Mouse (Mus musculus): Measurements from ENCODE around the gene Asic4. TPM values are rescaled to one million over a fixed set of nuclear protein-coding genes. Genes with fewer than 3 reads are reported as not detected.

Gene Asic4
- polyA plus RNA-seq, 1 experiment from 2014 or later = 0.45 TPM

DNA sequence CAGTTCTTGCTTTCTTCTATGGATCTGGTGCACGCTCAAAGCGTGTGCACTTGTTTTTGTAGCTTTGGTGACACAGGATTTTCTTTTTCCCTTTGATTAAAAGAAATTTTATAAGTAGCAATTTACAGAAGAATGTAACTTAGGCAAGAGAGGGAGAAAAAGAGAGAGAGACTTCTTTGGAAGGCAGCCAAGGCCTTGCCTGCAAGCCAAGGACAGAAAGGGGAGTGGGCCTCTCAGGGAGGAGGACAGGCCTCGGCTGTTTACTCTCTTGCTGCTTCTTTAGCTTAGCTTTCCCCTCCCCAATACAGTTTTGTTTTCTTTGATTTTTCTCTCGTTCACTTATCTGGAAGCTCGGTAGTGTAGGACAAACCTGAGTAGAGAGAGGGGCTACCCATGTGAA lies 69.3 kb downstream of the Asic4 start:
- peak overlapping the region; percentile 87; the same call in 1 of the 2 replicates for H3K27ac ChIP-seq
- H3K4me3 ChIP-seq (replicated peaks; ENCODE audit: low read depth, low read length) = no peak overlapping the region
- no peak for TF ChIP-seq CTCF (IDR thresholded peaks at IDR 0.05; ENCODE audit: low read depth)
- 49% methylated on average over 5 of the region's 5 CpGs for WGBS
- H3K27me3 ChIP-seq (ENCODE audit: insufficient read depth, low read length) = no peaks in the 10 kb centered on the region
- H3K4me2 ChIP-seq (ENCODE audit: low read length) = no peak overlapping the region
- ATAC-seq (replicated peaks; ENCODE audit: low FRiP score, low read depth) (no peak), DNase-seq (ENCODE audit: low spot score) (peak; percentile 73)
- no peaks in the 10 kb centered on the region for H3K36me3 ChIP-seq (ENCODE audit: insufficient read depth, low read length)
- H3K4me1 ChIP-seq (replicated peaks; ENCODE audit: insufficient read depth, low read length) = no peaks in the 10 kb centered on the region; the same call in 1 of the 2 replicates
- no peaks in the 10 kb centered on the region for H3K9me3 ChIP-seq (replicated peaks; ENCODE audit: low read length)
- no peak overlapping the region for H3K9ac ChIP-seq (ENCODE audit: low read depth, low read length)

DNA sequence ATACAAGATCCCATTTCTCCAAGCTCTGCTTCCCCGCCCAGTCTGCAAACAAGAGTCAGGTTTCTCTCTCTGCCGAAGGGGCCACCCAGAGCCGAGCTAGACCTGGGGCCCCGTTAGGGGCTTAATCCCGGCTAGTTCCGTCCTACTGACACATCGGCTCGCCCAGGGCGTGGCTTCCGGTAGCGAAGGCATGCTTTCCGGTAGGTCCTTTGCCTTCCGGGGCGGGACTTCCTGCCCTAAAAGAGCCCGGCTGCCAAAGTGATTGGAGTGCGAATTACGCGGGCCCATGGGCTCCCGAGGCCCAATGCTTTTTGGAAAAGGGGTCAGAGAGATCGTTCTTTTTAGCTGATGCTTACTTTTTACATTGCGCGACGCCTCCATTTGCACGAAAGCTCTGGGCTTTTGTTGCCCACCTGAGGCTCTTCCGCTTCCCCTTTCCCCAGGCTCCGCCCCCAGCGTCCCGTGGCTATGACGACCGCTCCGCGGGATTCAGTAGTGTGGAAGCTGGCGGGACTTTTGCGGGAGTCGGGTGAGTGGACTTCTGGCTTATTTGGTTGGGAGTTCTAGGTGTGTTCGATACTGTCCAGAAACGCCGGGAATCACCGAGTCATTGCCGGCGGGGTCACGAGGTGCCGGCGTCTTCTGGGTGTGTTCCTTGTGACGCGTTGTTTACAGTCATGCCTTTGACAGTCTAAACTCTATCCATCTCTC lies 71.2 kb downstream of the Asic4 start, which contains the start of gene Stk11ip:
Gene Stk11ip, plus strand, starts transcription at position 209 of the 711 bp plus-strand sequence.
- ATAC-seq (replicated peaks; ENCODE audit: low FRiP score, low read depth) = peak; percentile 96
- peak; percentile 98 for DNase-seq (ENCODE audit: low spot score)
- Histone ChIP-seq H3K9me3 (replicated peaks; ENCODE audit: low read length) (no peaks in the 10 kb centered on the region), H3K4me1 (replicated peaks; ENCODE audit: insufficient read depth, low read length) (no peaks in the 10 kb centered on the region), H3K9ac (ENCODE audit: low read depth, low read length) (peak within 1 kb of the TSS; percentile 59), H3K27me3 (ENCODE audit: insufficient read depth, low read length) (no peaks in the 10 kb centered on the region), H3K27ac (peak within 1 kb of the TSS; percentile 87), H3K4me3 (replicated peaks; ENCODE audit: low read depth, low read length) (peak within 1 kb of the TSS; percentile 64), H3K4me2 (ENCODE audit: low read length) (peak within 1 kb of the TSS; percentile 74), H3K36me3 (ENCODE audit: insufficient read depth, low read length) (peaks cover 5% of the 10 kb centered on the region; the same call in 1 of the 2 replicates)
- under 1% methylated on average over 46 of the region's 46 CpGs for WGBS
- no peak for TF ChIP-seq CTCF (IDR thresholded peaks at IDR 0.05; ENCODE audit: low read depth)

Other genes starting within 250 kb of the Asic4 start
- 47.4 and 47.6 TPM in 2 replicates for gene Glb1l, start 239.6 kb upstream of the Asic4 start, polyA plus RNA-seq (2015; fragmentation: Nextera tagmentation; extraction: Ambion mirVana)
- gene Stk16, start 239.6 kb upstream of the Asic4 start, polyA plus RNA-seq (2015; fragmentation: Nextera tagmentation; extraction: Ambion mirVana) = 114 and 122 TPM in 2 replicates
- 171 and 200 TPM in 2 replicates for gene Tuba4a, start 230.6 kb upstream of the Asic4 start, polyA plus RNA-seq (2015; fragmentation: Nextera tagmentation; extraction: Ambion mirVana)
- gene A630095N17Rik, start 218.3 kb upstream of the Asic4 start, polyA plus RNA-seq (2015; fragmentation: Nextera tagmentation; extraction: Ambion mirVana) = 0.18 TPM in 1 of 2 replicates, not detected in the other
- 30.4 and 31.3 TPM in 2 replicates for gene Dnajb2, start 214.0 kb upstream of the Asic4 start, polyA plus RNA-seq (2015; fragmentation: Nextera tagmentation; extraction: Ambion mirVana)
- gene Ptprn, start 185.9 kb upstream of the Asic4 start, polyA plus RNA-seq (2015; fragmentation: Nextera tagmentation; extraction: Ambion mirVana) = 0.08 and 0.13 TPM in 2 replicates
- not detected in 2 replicates for gene Resp18, start 172.0 kb upstream of the Asic4 start, polyA plus RNA-seq (2015; fragmentation: Nextera tagmentation; extraction: Ambion mirVana)
- gene Dnpep, start 132.4 kb upstream of the Asic4 start, polyA plus RNA-seq (2015; fragmentation: Nextera tagmentation; extraction: Ambion mirVana) = 128 and 137 TPM in 2 replicates
- gene Des, start 90.1 kb upstream of the Asic4 start, polyA plus RNA-seq (2015; fragmentation: Nextera tagmentation; extraction: Ambion mirVana) = 18.6 and 19.1 TPM in 2 replicates
- gene Speg, start 75.1 kb upstream of the Asic4 start, polyA plus RNA-seq (2015; fragmentation: Nextera tagmentation; extraction: Ambion mirVana) = 40.1 and 44.3 TPM in 2 replicates
- gene Gmppa, start 14.5 kb upstream of the Asic4 start, polyA plus RNA-seq (2015; fragmentation: Nextera tagmentation; extraction: Ambion mirVana) = 69.5 and 72.5 TPM in 2 replicates
- 37.1 and 38.3 TPM in 2 replicates for gene Chpf, start 28.9 kb downstream of the Asic4 start, polyA plus RNA-seq (2015; fragmentation: Nextera tagmentation; extraction: Ambion mirVana)
- 0.61 and 1.3 TPM in 2 replicates for gene Tmem198, start 29.1 kb downstream of the Asic4 start, polyA plus RNA-seq (2015; fragmentation: Nextera tagmentation; extraction: Ambion mirVana)
- 35.0 and 42.6 TPM in 2 replicates for gene Obsl1, start 56.0 kb downstream of the Asic4 start, polyA plus RNA-seq (2015; fragmentation: Nextera tagmentation; extraction: Ambion mirVana)
- 2.8 and 3.5 TPM in 2 replicates for gene Inha, start 56.6 kb downstream of the Asic4 start, polyA plus RNA-seq (2015; fragmentation: Nextera tagmentation; extraction: Ambion mirVana)
- gene Stk11ip, start 71.1 kb downstream of the Asic4 start, polyA plus RNA-seq (2015; fragmentation: Nextera tagmentation; extraction: Ambion mirVana) = 14.9 and 15.0 TPM in 2 replicates
- 15.1 and 15.3 TPM in 2 replicates for gene Slc4a3, start 95.8 kb downstream of the Asic4 start, polyA plus RNA-seq (2015; fragmentation: Nextera tagmentation; extraction: Ambion mirVana)

Data from kidney, postnatal 0 days (tissue).